Mouse (Mus musculus): ENCODE results near the gene I830077J02Rik.

The I830077J02Rik gene

GRCm38 (mm10) chr3:105894601-105895592, 37.6 kb downstream of the I830077J02Rik start:
- CTCF ChIA-PET = no interaction called here

GRCm38 (mm10) chr3:105893941-105894391, 38.5 kb downstream of the I830077J02Rik start:
- CTCF ChIA-PET = no interaction called here

- CTCF ChIA-PET = interaction anchor here (0.9 kb wide), 2 partner anchors 40 to 85 kb away, joined by 3 to 5 read pairs; partner anchors contain the start of gene I830077J02Rik
These were observed 39.6 kb downstream of the I830077J02Rik start for GRCm38 (mm10) chr3:105892572-105893495.

- CTCF ChIA-PET = interaction anchor here (0.6 to 0.9 kb wide), 3 partner anchors 41 to 180 kb away, joined by 3 to 11 read pairs (median 5); partner anchors contain the start of gene I830077J02Rik
These were observed 40.5 kb downstream of the I830077J02Rik start for GRCm38 (mm10) chr3:105891760-105892571.

- CTCF ChIA-PET = interaction anchor here (0.6 kb wide), 1 partner anchor 179 kb away, joined by 11 read pairs; no protein-coding TSS in a partner anchor
These were observed 41.3 kb downstream of the I830077J02Rik start for GRCm38 (mm10) chr3:105891141-105891540.

- CTCF ChIA-PET = no interaction called here
These were observed 42.2 kb downstream of the I830077J02Rik start for GRCm38 (mm10) chr3:105890220-105890619.

- CTCF ChIA-PET = interaction anchor here (0.7 kb wide), 1 partner anchor 17 kb away, joined by 15 read pairs; no protein-coding TSS in a partner anchor
These were observed 43.5 kb downstream of the I830077J02Rik start for GRCm38 (mm10) chr3:105888961-105889360.

- CTCF ChIA-PET = interaction anchor here (1.0 kb wide), 1 partner anchor 75 kb away, joined by 3 read pairs; no protein-coding TSS in a partner anchor
These were observed 49.4 kb downstream of the I830077J02Rik start for GRCm38 (mm10) chr3:105883111-105883510.

- CTCF ChIA-PET = no interaction called here
These were observed 50.4 kb downstream of the I830077J02Rik start for GRCm38 (mm10) chr3:105882105-105882504.

GRCm38 (mm10) chr3:105880419-105880818, 52.0 kb downstream of the I830077J02Rik start:
- CTCF ChIA-PET = no interaction called here

- CTCF ChIA-PET = no interaction called here
These were observed 53.7 kb downstream of the I830077J02Rik start for GRCm38 (mm10) chr3:105878751-105879150.

GRCm38 (mm10) chr3:105877919-105878318, 54.5 kb downstream of the I830077J02Rik start:
- CTCF ChIA-PET = interaction anchor here (0.6 kb wide), 1 partner anchor 11 kb away, joined by 4 read pairs; no protein-coding TSS in a partner anchor

GRCm38 (mm10) chr3:105877252-105877803, 55.1 kb downstream of the I830077J02Rik start:
- CTCF ChIA-PET = no interaction called here

GRCm38 (mm10) chr3:105876022-105876421, 56.4 kb downstream of the I830077J02Rik start:
- CTCF ChIA-PET = no interaction called here

Measured in spleen, embryonic (tissue).